Mouse (Mus musculus): Measurements from ENCODE around the gene Cacna1h.

DNA sequence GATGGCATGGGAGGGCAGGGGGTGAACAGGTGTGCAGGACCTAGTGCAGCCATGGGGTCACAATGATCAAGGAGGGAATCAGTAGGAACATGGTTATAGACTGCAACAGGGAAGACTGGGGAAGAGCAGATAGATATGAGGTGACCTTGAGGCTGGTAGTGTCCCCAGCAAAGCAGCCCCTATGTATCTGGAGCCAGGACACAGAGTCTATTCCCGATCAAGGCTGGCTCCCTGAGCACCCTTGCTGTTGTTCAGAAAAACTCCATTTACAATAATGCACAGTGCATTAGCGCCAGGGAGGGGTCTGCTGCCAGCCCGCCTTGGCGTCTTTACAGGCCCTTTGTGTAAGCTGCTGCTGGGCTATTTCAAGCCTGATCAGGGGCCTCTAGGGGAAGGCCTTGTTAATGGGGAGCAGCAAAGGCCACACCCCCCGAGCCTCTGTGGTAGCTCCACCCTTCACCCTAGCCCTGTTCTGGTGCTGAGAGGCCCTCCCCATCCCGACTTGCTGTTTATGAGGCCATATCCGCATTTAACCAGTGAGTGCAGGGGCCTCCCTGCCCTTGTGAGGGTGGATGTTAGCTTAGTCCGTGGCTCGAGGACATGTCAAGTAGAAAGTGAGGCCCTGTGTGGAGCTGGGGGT, 28.8 kb upstream of the Cacna1h start:
- TF ChIP-seq CTCF (IDR thresholded peaks at IDR 0.05; ENCODE audit: control insufficient read depth, insufficient read depth, low read length): no peak
- TF ChIP-seq POLR2A (IDR thresholded peaks at IDR 0.05; ENCODE audit: borderline replicate concordance, control insufficient read depth, low read depth, low read length): no peak

Data from bone marrow, adult 2 months (tissue).